Mouse (Mus musculus) kidney, postnatal 0 days (tissue): ENCODE data around the gene Prps1l3. TPM values are rescaled to one million over a fixed set of nuclear protein-coding genes. Genes with fewer than 3 reads are reported as not detected.

Experiments used
- ATAC-seq: fragments of 200-750 bp; cut with Nextera tagmentation; replicated peaks from 2 replicates; pipeline ENCODE4 v1.8.0; 2017; ENCODE audit warnings: low read depth, moderate number of reproducible peaks, moderate TSS enrichment, moderate library complexity; ENCODE audit not compliant: low FRiP score
- DNase-seq: peaks from one replicate; pipeline ENCODE4 v3.0.0-alpha.2; 2016; ENCODE audit warnings: low spot score
- H3K27ac ChIP-seq: fragments of 300-500 bp; sonication (generic); 2 replicates; pipeline ENCODE4 v1.5.1; 2014; ENCODE audit warnings: mild to moderate bottlenecking
- H3K27me3 ChIP-seq: fragments of 300-500 bp; sonication (generic); 2 replicates; pipeline ENCODE4 v1.6.1; 2014; ENCODE audit warnings: low read length, mixed read lengths; ENCODE audit not compliant: insufficient read depth
- H3K36me3 ChIP-seq: fragments of 300-500 bp; sonication (generic); 2 replicates; pipeline ENCODE4 v1.6.1; 2014; ENCODE audit warnings: low read length, mixed read lengths; ENCODE audit not compliant: insufficient read depth
- H3K4me1 ChIP-seq: fragments of 300-500 bp; sonication (generic); replicated peaks from 2 replicates; pipeline ENCODE4 v1.6.1; 2014; ENCODE audit warnings: antibody characterized with exemption, low read length, mixed read lengths; ENCODE audit not compliant: insufficient read depth
- H3K4me2 ChIP-seq: fragments of 300-500 bp; sonication (generic); 2 replicates; pipeline ENCODE4 v1.6.1; 2014; ENCODE audit warnings: mild to moderate bottlenecking, low read length, moderate library complexity, mixed read lengths
- H3K4me3 ChIP-seq: fragments of 300-500 bp; sonication (generic); replicated peaks from 2 replicates; pipeline ENCODE4 v1.5.1; 2014; ENCODE audit warnings: low read depth, low read length
- H3K9ac ChIP-seq: fragments of 300-500 bp; sonication (generic); 2 replicates; pipeline ENCODE4 v1.6.1; 2014; ENCODE audit warnings: low read depth, low read length
- H3K9me3 ChIP-seq: fragments of 300-500 bp; sonication (generic); replicated peaks from 2 replicates; pipeline ENCODE4 v1.6.1; 2016; ENCODE audit warnings: low read length, inconsistent platforms, mixed read lengths
- CTCF ChIP-seq: IDR thresholded peaks from 2 replicates; pipeline ENCODE4 v1.5.1; 2016; ENCODE audit warnings: antibody characterized with exemption, low read depth, mild to moderate bottlenecking, moderate library complexity
- WGBS: fragments of 180-500 bp; shearing (Covaris S2); extraction: QIAGEN DNeasy Blood & Tissue Kit; methylation state at CpG from one replicate; pipeline ENCODE4 v1.1.7; 2014; 5-methylcytosine and 5-hydroxymethylcytosine counted together
- polyA plus RNA-seq: library from polyadenylated mRNA; unstranded; fragments of >200 nt; fragmentation: Nextera tagmentation; extraction: Ambion mirVana; gene quantifications from 2 replicates; pipeline ENCODE4 v1.2.1, GENCODE M21; 2015

The Prps1l3 gene
- polyA plus RNA-seq, 1 experiment from 2014 or later = 46.6 TPM

- WGBS = 66% methylated on average over 12 of the region's 14 CpGs
- peak overlapping the region; percentile 86 for H3K4me2 ChIP-seq
- peak; percentile 40; the same call in 1 of the 2 replicates for TF ChIP-seq CTCF
- H3K27me3 ChIP-seq = no peaks in the 10 kb centered on the region
- DNase-seq (peak; percentile 64), ATAC-seq (0 out of 2 replicates have a peak, but pooled peaks have one; percentile 22)
- H3K27ac ChIP-seq = peak overlapping the region; percentile 93
- H3K4me3 ChIP-seq = peak overlapping the region; percentile 77
- 0 out of 2 replicates have a peak, but pooled peaks cover 5% of the 10 kb centered on the region for H3K4me1 ChIP-seq
- no peaks in the 10 kb centered on the region for H3K9me3 ChIP-seq
- no peaks in the 10 kb centered on the region for H3K36me3 ChIP-seq
- H3K9ac ChIP-seq = peak overlapping the region; percentile 83
Measured at GRCm38 (mm10) chr12:57231085-57231875, 1.1 kb downstream of the Prps1l3 start.

- Histone ChIP-seq H3K27me3 (no peaks in the 10 kb centered on the region), H3K4me3 (no peak overlapping the region), H3K9me3 (no peaks in the 10 kb centered on the region), H3K4me2 (no peak overlapping the region), H3K36me3 (0 out of 2 replicates have a peak, but pooled peaks cover 4% of the 10 kb centered on the region), H3K4me1 (0 out of 2 replicates have a peak, but pooled peaks cover 5% of the 10 kb centered on the region), H3K27ac (no peak overlapping the region), H3K9ac (no peak overlapping the region)
- WGBS = 80% methylated on average over 5 of the region's 5 CpGs
- DNase-seq = no peak
- TF ChIP-seq CTCF = no peak
- ATAC-seq = no peak
Measured at GRCm38 (mm10) chr12:57233386-57233785, 3.2 kb downstream of the Prps1l3 start.

- WGBS = 90% methylated on average over 5 of the region's 5 CpGs
- no peak overlapping the region for H3K4me2 ChIP-seq
- no peak for DNase-seq
- no peaks in the 10 kb centered on the region for H3K4me1 ChIP-seq
- no peak overlapping the region for H3K9ac ChIP-seq
- H3K9me3 ChIP-seq = no peaks in the 10 kb centered on the region
- no peak for TF ChIP-seq CTCF
- ATAC-seq = no peak
- no peak overlapping the region for H3K27ac ChIP-seq
- H3K36me3 ChIP-seq = peaks cover 8% of the 10 kb centered on the region
- no peaks in the 10 kb centered on the region for H3K27me3 ChIP-seq
- H3K4me3 ChIP-seq = no peak overlapping the region
Measured at GRCm38 (mm10) chr12:57243671-57244495, 13.7 kb downstream of the Prps1l3 start.

DNA sequence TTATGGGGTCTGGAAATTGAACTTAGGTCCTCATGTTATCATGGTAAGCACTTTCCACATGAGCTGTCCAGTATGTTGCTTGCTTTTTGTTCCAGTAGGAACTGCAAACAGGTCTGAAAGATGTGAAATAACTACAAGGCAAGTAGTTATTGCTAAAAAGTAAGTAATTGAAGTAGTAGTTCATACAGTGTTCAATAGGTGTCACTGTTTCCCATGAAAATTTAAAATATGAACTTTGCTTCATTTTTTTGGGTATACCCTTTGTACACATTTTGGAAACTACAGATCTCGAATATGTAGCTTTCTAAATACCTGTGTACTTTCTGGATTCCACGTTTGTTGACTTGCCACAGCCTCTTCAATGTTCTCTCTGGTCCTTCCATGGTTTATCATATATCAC lies 28.4 kb downstream of the Prps1l3 start:
- no peaks in the 10 kb centered on the region for H3K4me1 ChIP-seq
- H3K27ac ChIP-seq = no peak overlapping the region
- no peak overlapping the region for H3K4me3 ChIP-seq
- DNase-seq (peak; percentile 9), ATAC-seq (no peak)
- 68% methylated on average over 2 of the region's 2 CpGs for WGBS
- no peak overlapping the region for H3K9ac ChIP-seq
- TF ChIP-seq CTCF = peak; percentile 32; the same call in 1 of the 2 replicates
- H3K9me3 ChIP-seq = no peaks in the 10 kb centered on the region
- no peaks in the 10 kb centered on the region for H3K27me3 ChIP-seq
- H3K4me2 ChIP-seq = no peak overlapping the region
- no peaks in the 10 kb centered on the region for H3K36me3 ChIP-seq

GRCm38 (mm10) chr12:57275456-57275855 lies 45.2 kb downstream of the Prps1l3 start:
- Histone ChIP-seq H3K4me1 (no peaks in the 10 kb centered on the region), H3K9ac (no peak overlapping the region), H3K27me3 (no peaks in the 10 kb centered on the region), H3K4me3 (no peak overlapping the region), H3K36me3 (no peaks in the 10 kb centered on the region), H3K27ac (no peak overlapping the region), H3K9me3 (no peaks in the 10 kb centered on the region), H3K4me2 (no peak overlapping the region)
- DNase-seq (no peak), ATAC-seq (no peak)
- no peak for TF ChIP-seq CTCF
- 54% methylated on average over 1 of the region's 1 CpGs for WGBS
